In genomic region chr15:102945185-102946077, GRCm38 (mm10) we compare ENCODE assay signal across 40 mouse cellular contexts. TPM values are rescaled to one million over a fixed set of nuclear protein-coding genes. Genes with fewer than 3 reads are reported as not detected.
DNase-seq lines count a peak whose midpoint lies in the region; ATAC-seq and TF ChIP-seq lines count a peak whose summit lies in the region.
"Had no signal": no experiment of that assay in that cellular context is flagged by ENCODE, and none has a peak within 500 bp of the region (broad histone marks: within the 10 kb centered on the region; RNA-seq: fewer than 3 reads in every experiment).

No protein-coding gene starts in this region.

- WGBS in limb, embryonic 11.5 days, result 7% methylated on average over 22 of the region's 22 CpGs
- 8% methylated on average over 22 of the region's 22 CpGs for WGBS in neural tube, embryonic 13.5 days
- WGBS in hindbrain, embryonic 13.5 days, result 10% methylated on average over 22 of the region's 22 CpGs

- no peak for TF ChIP-seq RAD21 in CH12.LX (IDR thresholded peaks at IDR 0.05; ENCODE audit: low read depth, low read length)

- DNase-seq in 416B (ENCODE audit: low read depth), result peak; percentile 48
- DNase-seq in CH12.LX (ENCODE audit: extremely low read depth), result no peak
- no peak for DNase-seq in limb, embryonic 11.5 days (ENCODE audit: low spot score)
- DNase-seq in left cerebral cortex, adult 18-20 months (ENCODE audit: low spot score in 2 of 2), result no peak
- DNase-seq in layer of hippocampus, adult 18-20 months (ENCODE audit: low spot score in 2 of 2), result no peak
- DNase-seq: adrenal gland, adult 2 months; adrenal gland, postnatal 36 days; B cell, adult 2 months; cerebellum, adult 18-20 months; cerebellum, postnatal 14 days; gastrocnemius, postnatal 14 days; heart, adult 18-20 months; heart, postnatal 4 days; kidney, adult 11 months; kidney, postnatal 36 days; left cerebral cortex, postnatal 4 days; liver, embryonic 13.5 days; lung, adult 18-20 months; lung, postnatal 4 days; retina, postnatal 1 day; right cerebral cortex, postnatal 14 days; thymus, postnatal 14 days had no signal

- dilution Hi-C loops in CH12.LX (cut with MboI; ENCODE audit: extremely low pct_ligation_motif_present, extremely low pct_unique_long_range_greater_than_20kb, low sequenced_read_pairs), result no loop called here

- H3K4me2 ChIP-seq in CH12.LX (ENCODE audit: insufficient read depth, low read depth, poor library complexity, severe bottlenecking), result no peak overlapping the region; the same call in 1 of the 2 replicates
- H3K4me2 ChIP-seq in limb, embryonic 11.5 days (ENCODE audit: low read depth, severe bottlenecking), result peak overlapping the region; percentile 19; the same call in 1 of the 2 replicates
- H3K4me2 ChIP-seq in neural tube, embryonic 13.5 days, result peak overlapping the region; percentile 49
- H3K4me2 ChIP-seq in hindbrain, embryonic 13.5 days, result no peak overlapping the region
- H3K4me2 ChIP-seq: forebrain, embryonic 12.5 days; heart, embryonic 11.5 days; hindbrain, embryonic 14.5 days; kidney, embryonic 15.5 days; liver, embryonic 13.5 days; midbrain, embryonic 12.5 days; stomach, embryonic 15.5 days had no signal

- in situ Hi-C loops in CH12.LX (cut with MboI; ENCODE audit: low pct_ligation_motif_present, low pct_unique_long_range_greater_than_20kb, low sequenced_read_pairs), result no loop called here

- no peak for TF ChIP-seq POLR2A in CH12.LX (IDR thresholded peaks at IDR 0.05; ENCODE audit: low read depth, low read length)

- no peaks in the 10 kb centered on the region for H3K9me3 ChIP-seq in CH12.LX (replicated peaks; ENCODE audit: low read length)
- no peaks in the 10 kb centered on the region for H3K9me3 ChIP-seq in limb, embryonic 11.5 days (ENCODE audit: control insufficient read depth, low read length)
- H3K9me3 ChIP-seq in neural tube, embryonic 13.5 days, result no peaks in the 10 kb centered on the region
- H3K9me3 ChIP-seq in hindbrain, embryonic 13.5 days, result no peaks in the 10 kb centered on the region
- H3K9me3 ChIP-seq: forebrain, embryonic 12.5 days; kidney, embryonic 15.5 days; liver, embryonic 13.5 days; megakaryocyte, embryonic 14.5 days; midbrain, embryonic 12.5 days; stomach, embryonic 15.5 days had no signal

- no peak for ATAC-seq in limb, embryonic 11.5 days (ENCODE audit: insufficient number of reproducible peaks, low FRiP score, low TSS enrichment, low read depth)
- ATAC-seq in neural tube, embryonic 13.5 days (ENCODE audit: low read depth), result no peak
- ATAC-seq in hindbrain, embryonic 13.5 days (ENCODE audit: low FRiP score), result no peak
- ATAC-seq: lung, postnatal 0 days had no signal

- 0 out of 2 replicates have a peak overlapping the region, but pooled peaks have one; percentile 19 for H3K9ac ChIP-seq in CH12.LX (ENCODE audit: insufficient read depth, low read depth)
- no peak overlapping the region for H3K9ac ChIP-seq in limb, embryonic 11.5 days (ENCODE audit: low read length)
- H3K9ac ChIP-seq in neural tube, embryonic 13.5 days, result peak overlapping the region; percentile 44; the same call in 1 of the 2 replicates
- no peak overlapping the region for H3K9ac ChIP-seq in hindbrain, embryonic 13.5 days
- H3K9ac ChIP-seq: forebrain, embryonic 12.5 days; hindbrain, embryonic 14.5 days; kidney, embryonic 15.5 days; liver, embryonic 13.5 days; midbrain, embryonic 12.5 days; stomach, embryonic 15.5 days had no signal

- no peak overlapping the region for H3K4me3 ChIP-seq in CH12.LX (replicated peaks in 1 of 3; ENCODE audit: low read depth in 2 of 3, low read length in 2 of 3, poor library complexity in 1 of 3)
- H3K4me3 ChIP-seq in limb, embryonic 11.5 days (ENCODE audit: low read depth, low read length), result no peak overlapping the region
- H3K4me3 ChIP-seq in neural tube, embryonic 13.5 days, result peak overlapping the region; percentile 29; the same call in 1 of the 2 replicates
- H3K4me3 ChIP-seq in hindbrain, embryonic 13.5 days, result no peak overlapping the region
- H3K4me3 ChIP-seq: erythroblast, embryonic 14.5 days; forebrain, embryonic 12.5 days; kidney, embryonic 15.5 days; liver, embryonic 13.5 days; megakaryocyte, embryonic 14.5 days; midbrain, embryonic 12.5 days; stomach, embryonic 15.5 days had no signal

- peaks cover 97% of the 10 kb centered on the region for H3K27me3 ChIP-seq in CH12.LX (replicated peaks)
- peaks cover 71% of the 10 kb centered on the region for H3K27me3 ChIP-seq in limb, embryonic 11.5 days (ENCODE audit: control insufficient read depth, insufficient read depth, low read length)
- H3K27me3 ChIP-seq in neural tube, embryonic 13.5 days, result peaks cover 96% of the 10 kb centered on the region
- peaks cover 100% of the 10 kb centered on the region for H3K27me3 ChIP-seq in hindbrain, embryonic 13.5 days

- no peak for TF ChIP-seq EP300 in CH12.LX (IDR thresholded peaks at IDR 0.05; ENCODE audit: low read length)

- no peak for TF ChIP-seq CTCF in CH12.LX (conservative IDR thresholded peaks at IDR 0.05 in 1 of 2, IDR thresholded peaks at IDR 0.05 in 1 of 2; ENCODE audit: low read depth in 2 of 2, low read length in 2 of 2)

- H3K27ac ChIP-seq in CH12.LX (ENCODE audit: insufficient read depth, low read depth), result no peak overlapping the region
- no peak overlapping the region for H3K27ac ChIP-seq in limb, embryonic 11.5 days (replicated peaks; ENCODE audit: low read depth, low read length)
- H3K27ac ChIP-seq in neural tube, embryonic 13.5 days (replicated peaks), result no peak overlapping the region; the same call in 1 of the 2 replicates
- H3K27ac ChIP-seq in hindbrain, embryonic 13.5 days, result no peak overlapping the region
- H3K27ac ChIP-seq: forebrain, embryonic 12.5 days; hindbrain, embryonic 14.5 days; kidney, embryonic 15.5 days; liver, embryonic 13.5 days; midbrain, embryonic 12.5 days; stomach, embryonic 15.5 days had no signal

- H3K79me2 ChIP-seq in CH12.LX (replicated peaks; ENCODE audit: control insufficient read depth, extremely low read depth, insufficient read depth, poor library complexity, severe bottlenecking), result no peaks in the 10 kb centered on the region

- H3K4me1 ChIP-seq in CH12.LX (ENCODE audit: control insufficient read depth in 1 of 2, insufficient read depth in 2 of 2), result no peaks in the 10 kb centered on the region
- H3K4me1 ChIP-seq in limb, embryonic 11.5 days (ENCODE audit: control insufficient read depth, insufficient read depth, low read length), result no peaks in the 10 kb centered on the region; the same call in 1 of the 2 replicates
- H3K4me1 ChIP-seq in neural tube, embryonic 13.5 days (replicated peaks), result peaks cover 7% of the 10 kb centered on the region
- peaks cover 6% of the 10 kb centered on the region for H3K4me1 ChIP-seq in hindbrain, embryonic 13.5 days (replicated peaks)
- H3K4me1 ChIP-seq: liver, embryonic 13.5 days; stomach, embryonic 15.5 days had no signal

- H3K36me3 ChIP-seq in CH12.LX (replicated peaks in 1 of 2; ENCODE audit: control insufficient read depth in 1 of 2, insufficient read depth in 1 of 2, low read length in 1 of 2), result no peaks in the 10 kb centered on the region
- no peaks in the 10 kb centered on the region for H3K36me3 ChIP-seq in limb, embryonic 11.5 days (ENCODE audit: control insufficient read depth, insufficient read depth, low read length)
- H3K36me3 ChIP-seq in neural tube, embryonic 13.5 days, result no peaks in the 10 kb centered on the region
- no peaks in the 10 kb centered on the region for H3K36me3 ChIP-seq in hindbrain, embryonic 13.5 days
- H3K36me3 ChIP-seq: forebrain, embryonic 12.5 days; kidney, embryonic 15.5 days; liver, embryonic 13.5 days; midbrain, embryonic 12.5 days; stomach, embryonic 15.5 days had no signal

RNA-seq across cellular contexts. Expression of gene Hoxc11, which starts 8.8 kb away (rescaled TPM):
- total RNA-seq in CH12.LX (2012; rRNA removed) (not detected in 2 replicates), CH12.LX (2014; rRNA removed) (not detected in 2 replicates)
- not detected in 2 replicates for polyA plus RNA-seq in CH12.LX (2012; ENCODE audit: insufficient read length, low read depth)
- polyA plus RNA-seq in limb, embryonic 11.5 days (2014; fragmentation: Nextera tagmentation; extraction: Ambion mirVana), result 5.5 and 5.9 TPM in 2 replicates
- 2.6 and 3.8 TPM in 2 replicates for polyA plus RNA-seq in neural tube, embryonic 13.5 days (2015; fragmentation: Nextera tagmentation; extraction: Ambion mirVana)
- not detected for total RNA-seq in left cerebral cortex, adult 18-20 months (2021)
- not detected in 2 replicates for polyA plus RNA-seq in hindbrain, embryonic 13.5 days (2015; fragmentation: Nextera tagmentation; extraction: Ambion mirVana)
- not detected for total RNA-seq in layer of hippocampus, adult 18-20 months (2021)
- total RNA-seq: adrenal gland, adult 2 months; adrenal gland, postnatal 36 days; heart, adult 18-20 months; heart, postnatal 4 days; layer of hippocampus, adult 8-10 months; layer of hippocampus, postnatal 25 days; left cerebral cortex, postnatal 4 days had no signal
- polyA plus RNA-seq: adrenal gland, adult 2 months; brain, embryonic 14.5 days; cortical plate, adult 2 months; embryonic facial prominence, embryonic 14.5 days; erythroblast, embryonic 14.5 days; forebrain, embryonic 12.5 days; heart, embryonic 11.5 days; heart, embryonic 16.5 days; hindbrain, embryonic 14.5 days; liver, embryonic 13.5 days; lung, postnatal 0 days; midbrain, embryonic 12.5 days had no signal

RNA-seq across cellular contexts. Expression of gene Hoxc12, which starts 8.9 kb away (rescaled TPM):
- total RNA-seq in CH12.LX (2012; rRNA removed), result not detected in 2 replicates
- not detected in 2 replicates for total RNA-seq in CH12.LX (2014; rRNA removed)
- polyA plus RNA-seq in CH12.LX (2012; ENCODE audit: insufficient read length, low read depth), result not detected in 2 replicates
- 0.96 and 1.2 TPM in 2 replicates for polyA plus RNA-seq in limb, embryonic 11.5 days (2014; fragmentation: Nextera tagmentation; extraction: Ambion mirVana)
- polyA plus RNA-seq in neural tube, embryonic 13.5 days (2015; fragmentation: Nextera tagmentation; extraction: Ambion mirVana), result 7.8 and 12.0 TPM in 2 replicates
- total RNA-seq in left cerebral cortex, adult 18-20 months (2021), result not detected
- polyA plus RNA-seq in hindbrain, embryonic 13.5 days (2015; fragmentation: Nextera tagmentation; extraction: Ambion mirVana), result not detected in 2 replicates
- total RNA-seq in layer of hippocampus, adult 18-20 months (2021), result not detected
- total RNA-seq: adrenal gland, adult 2 months; adrenal gland, postnatal 36 days; heart, adult 18-20 months; heart, postnatal 4 days; layer of hippocampus, adult 8-10 months; layer of hippocampus, postnatal 25 days; left cerebral cortex, postnatal 4 days had no signal
- polyA plus RNA-seq: adrenal gland, adult 2 months; brain, embryonic 14.5 days; cortical plate, adult 2 months; embryonic facial prominence, embryonic 14.5 days; erythroblast, embryonic 14.5 days; forebrain, embryonic 12.5 days; heart, embryonic 11.5 days; heart, embryonic 16.5 days; hindbrain, embryonic 14.5 days; kidney, embryonic 15.5 days; liver, embryonic 13.5 days; lung, postnatal 0 days; midbrain, embryonic 12.5 days; stomach, embryonic 15.5 days; urinary bladder, adult 2 months had no signal

RNA-seq across cellular contexts. Expression of gene Hoxc10, which starts 21.2 kb away (rescaled TPM):
- not detected in 2 replicates for total RNA-seq in CH12.LX (2012; rRNA removed)
- total RNA-seq in CH12.LX (2014; rRNA removed), result not detected in 2 replicates
- polyA plus RNA-seq in CH12.LX (2012; ENCODE audit: insufficient read length, low read depth), result 0.11 and 0.12 TPM in 2 replicates
- polyA plus RNA-seq in limb, embryonic 11.5 days (2014; fragmentation: Nextera tagmentation; extraction: Ambion mirVana), result 43.9 and 56.2 TPM in 2 replicates
- polyA plus RNA-seq in neural tube, embryonic 13.5 days (2015; fragmentation: Nextera tagmentation; extraction: Ambion mirVana), result 58.5 and 92.4 TPM in 2 replicates
- total RNA-seq in left cerebral cortex, adult 18-20 months (2021), result not detected
- polyA plus RNA-seq in hindbrain, embryonic 13.5 days (2015; fragmentation: Nextera tagmentation; extraction: Ambion mirVana), result not detected in 2 replicates
- not detected for total RNA-seq in layer of hippocampus, adult 18-20 months (2021)
- total RNA-seq: heart, adult 18-20 months; heart, postnatal 4 days; layer of hippocampus, adult 8-10 months; layer of hippocampus, postnatal 25 days; left cerebral cortex, postnatal 4 days had no signal
- polyA plus RNA-seq: adrenal gland, adult 2 months; brain, embryonic 14.5 days; cortical plate, adult 2 months; embryonic facial prominence, embryonic 14.5 days; erythroblast, embryonic 14.5 days; forebrain, embryonic 12.5 days; heart, embryonic 16.5 days; hindbrain, embryonic 14.5 days; liver, embryonic 13.5 days; lung, postnatal 0 days; midbrain, embryonic 12.5 days had no signal

RNA-seq across cellular contexts. Expression of gene Hoxc5, which starts 21.8 kb away (rescaled TPM):
- total RNA-seq in CH12.LX (2012; rRNA removed), result not detected in 2 replicates
- 0.15 TPM in 1 of 2 replicates, not detected in the other for total RNA-seq in CH12.LX (2014; rRNA removed)
- polyA plus RNA-seq in CH12.LX (2012; ENCODE audit: insufficient read length, low read depth), result 0.16 and 0.22 TPM in 2 replicates
- 8.3 and 9.1 TPM in 2 replicates for polyA plus RNA-seq in limb, embryonic 11.5 days (2014; fragmentation: Nextera tagmentation; extraction: Ambion mirVana)
- 18.8 and 32.2 TPM in 2 replicates for polyA plus RNA-seq in neural tube, embryonic 13.5 days (2015; fragmentation: Nextera tagmentation; extraction: Ambion mirVana)
- not detected for total RNA-seq in left cerebral cortex, adult 18-20 months (2021)
- 32.3 and 39.2 TPM in 2 replicates for polyA plus RNA-seq in hindbrain, embryonic 13.5 days (2015; fragmentation: Nextera tagmentation; extraction: Ambion mirVana)
- not detected for total RNA-seq in layer of hippocampus, adult 18-20 months (2021)
- total RNA-seq: heart, postnatal 4 days; layer of hippocampus, adult 8-10 months; layer of hippocampus, postnatal 25 days; left cerebral cortex, postnatal 4 days had no signal
- polyA plus RNA-seq: cortical plate, adult 2 months; erythroblast, embryonic 14.5 days; forebrain, embryonic 12.5 days; lung, postnatal 0 days; midbrain, embryonic 12.5 days had no signal

RNA-seq across cellular contexts. Expression of gene Hoxc13, which starts 24.5 kb away (rescaled TPM):
- total RNA-seq in CH12.LX (2012; rRNA removed) (not detected in 2 replicates), CH12.LX (2014; rRNA removed) (not detected in 2 replicates)
- not detected in 2 replicates for polyA plus RNA-seq in CH12.LX (2012; ENCODE audit: insufficient read length, low read depth)
- polyA plus RNA-seq in limb, embryonic 11.5 days (2014; fragmentation: Nextera tagmentation; extraction: Ambion mirVana), result 2.3 and 2.4 TPM in 2 replicates
- polyA plus RNA-seq in neural tube, embryonic 13.5 days (2015; fragmentation: Nextera tagmentation; extraction: Ambion mirVana), result 4.9 and 8.4 TPM in 2 replicates
- total RNA-seq in left cerebral cortex, adult 18-20 months (2021), result not detected
- not detected in 2 replicates for polyA plus RNA-seq in hindbrain, embryonic 13.5 days (2015; fragmentation: Nextera tagmentation; extraction: Ambion mirVana)
- total RNA-seq in layer of hippocampus, adult 18-20 months (2021), result not detected
- total RNA-seq: adrenal gland, adult 2 months; adrenal gland, postnatal 36 days; gastrocnemius, postnatal 14 days; heart, adult 18-20 months; heart, postnatal 4 days; layer of hippocampus, adult 8-10 months; layer of hippocampus, postnatal 25 days; left cerebral cortex, postnatal 4 days had no signal
- polyA plus RNA-seq: adrenal gland, adult 2 months; cortical plate, adult 2 months; erythroblast, embryonic 14.5 days; forebrain, embryonic 12.5 days; heart, embryonic 11.5 days; heart, embryonic 16.5 days; hindbrain, embryonic 14.5 days; kidney, embryonic 15.5 days; liver, embryonic 13.5 days; lung, postnatal 0 days; stomach, embryonic 15.5 days had no signal

Comparison
In these comparisons a context has a peak if more than half of its experiments do, and no peak if none do; other contexts are left out.
1. H3K4me2 ChIP-seq: peak in limb, embryonic 11.5 days (single experiment) and neural tube, embryonic 13.5 days (single experiment); none in CH12.LX (single experiment) and hindbrain, embryonic 13.5 days (single experiment).
2. H3K9ac ChIP-seq: peak in CH12.LX (single experiment) and neural tube, embryonic 13.5 days (single experiment); none in limb, embryonic 11.5 days (single experiment) and hindbrain, embryonic 13.5 days (single experiment).
3. RNA of gene Hoxc10, which starts 21.2 kb away (polyA plus RNA-seq): 58.5 to 92.4 TPM in neural tube, embryonic 13.5 days and 43.9 to 56.2 TPM in limb, embryonic 11.5 days; 0.11 to 0.12 TPM in CH12.LX and not detected in hindbrain, embryonic 13.5 days; every median in the first group is over 10 times any median in the second.